Mouse (Mus musculus) spleen, adult 2 months (tissue): Measurements from ENCODE around the gene Gabra1. TPM values are rescaled to one million over a fixed set of nuclear protein-coding genes. Genes with fewer than 3 reads are reported as not detected.

Experiments used
- DNase-seq, 2 experiments: peaks; one replicate each; pipeline versions ENCODE4 v3.0.0 to v3.0.0-alpha.2; 2012 to 2021; ENCODE audit warnings: low spot score in 2 of 2, low read depth in 1 of 2
- H3K27ac ChIP-seq: fragments of 200-500 bp; 2 replicates; pipeline ENCODE4 v1.5.1; 2012; ENCODE audit warnings: low read length, inconsistent platforms; ENCODE audit not compliant: insufficient read depth
- H3K27me3 ChIP-seq: fragments of 200-500 bp; 2 replicates; pipeline ENCODE4 v1.6.1; 2012; ENCODE audit warnings: mild to moderate bottlenecking, moderate library complexity, low read length, inconsistent platforms; ENCODE audit not compliant: control insufficient read depth, insufficient read depth
- H3K36me3 ChIP-seq: fragments of 200-500 bp; 2 replicates; pipeline ENCODE4 v1.6.1; 2012; ENCODE audit warnings: mild to moderate bottlenecking, low read length, inconsistent platforms; ENCODE audit not compliant: control insufficient read depth, insufficient read depth
- H3K4me1 ChIP-seq: fragments of 200-500 bp; 2 replicates; pipeline ENCODE4 v1.6.1; 2011; ENCODE audit warnings: inconsistent platforms; ENCODE audit not compliant: control insufficient read depth, insufficient read depth, insufficient read length
- H3K4me3 ChIP-seq: fragments of 200-500 bp; 2 replicates; pipeline ENCODE4 v1.5.1; 2011; ENCODE audit warnings: mild to moderate bottlenecking, inconsistent platforms; ENCODE audit not compliant: insufficient read depth, insufficient read length; ENCODE audit errors: extremely low read depth
- CTCF ChIP-seq: fragments of 200-500 bp; IDR thresholded peaks from 2 replicates; pipeline ENCODE4 v1.5.1; 2011; ENCODE audit warnings: mild to moderate bottlenecking, inconsistent platforms; ENCODE audit not compliant: insufficient read depth, insufficient read length, insufficient replicate concordance; ENCODE audit errors: extremely low read depth
- POLR2A ChIP-seq: fragments of 200-500 bp; IDR thresholded peaks from 2 replicates; pipeline ENCODE4 v1.6.1; 2011; ENCODE audit warnings: low read depth, low read length, inconsistent platforms
- WGBS: fragments of 180-500 bp; shearing (Covaris S2); methylation state at CpG from one replicate; pipeline ENCODE4 v1.1.7; 2018; 5-methylcytosine and 5-hydroxymethylcytosine counted together
- polyA plus RNA-seq: library from polyadenylated mRNA; depleted of rRNA; stranded (reverse); fragments of >200 nt; gene quantifications from 2 replicates; pipeline ENCODE4 v1.2.3, GENCODE M21; 2012; rRNA removed

Gene Gabra1
- polyA plus RNA-seq, result not detected in 2 replicates

DNA sequence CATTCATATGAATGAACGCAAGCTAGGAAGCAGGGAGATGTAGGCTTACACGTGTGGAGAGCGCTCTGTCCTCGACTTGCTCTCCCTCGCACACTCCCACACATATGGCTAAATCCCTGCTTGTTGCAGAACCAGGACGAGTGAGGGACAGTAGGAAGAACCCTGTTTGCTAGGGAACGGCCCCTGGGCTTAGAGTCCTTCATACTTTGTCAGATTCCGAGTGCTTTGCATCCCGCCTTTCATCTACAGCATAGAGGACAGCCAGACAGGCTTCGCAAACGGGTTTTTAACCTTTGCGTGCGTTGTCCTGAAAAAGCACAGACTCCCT is at the start of gene Gabra1:
Gene Gabra1 (minus strand): TSS at position 106 of the 328 bp plus-strand sequence.
- 9% methylated on average over 13 of the region's 13 CpGs for WGBS
- Histone ChIP-seq H3K36me3 (no peaks in the 10 kb centered on the region), H3K4me3 (no peak within 1 kb of the TSS), H3K4me1 (no peaks in the 10 kb centered on the region), H3K27ac (no peak within 1 kb of the TSS), H3K27me3 (no peaks in the 10 kb centered on the region; the same call in 1 of the 2 replicates)
- no peak for DNase-seq
- TF ChIP-seq POLR2A, result no peak

DNA sequence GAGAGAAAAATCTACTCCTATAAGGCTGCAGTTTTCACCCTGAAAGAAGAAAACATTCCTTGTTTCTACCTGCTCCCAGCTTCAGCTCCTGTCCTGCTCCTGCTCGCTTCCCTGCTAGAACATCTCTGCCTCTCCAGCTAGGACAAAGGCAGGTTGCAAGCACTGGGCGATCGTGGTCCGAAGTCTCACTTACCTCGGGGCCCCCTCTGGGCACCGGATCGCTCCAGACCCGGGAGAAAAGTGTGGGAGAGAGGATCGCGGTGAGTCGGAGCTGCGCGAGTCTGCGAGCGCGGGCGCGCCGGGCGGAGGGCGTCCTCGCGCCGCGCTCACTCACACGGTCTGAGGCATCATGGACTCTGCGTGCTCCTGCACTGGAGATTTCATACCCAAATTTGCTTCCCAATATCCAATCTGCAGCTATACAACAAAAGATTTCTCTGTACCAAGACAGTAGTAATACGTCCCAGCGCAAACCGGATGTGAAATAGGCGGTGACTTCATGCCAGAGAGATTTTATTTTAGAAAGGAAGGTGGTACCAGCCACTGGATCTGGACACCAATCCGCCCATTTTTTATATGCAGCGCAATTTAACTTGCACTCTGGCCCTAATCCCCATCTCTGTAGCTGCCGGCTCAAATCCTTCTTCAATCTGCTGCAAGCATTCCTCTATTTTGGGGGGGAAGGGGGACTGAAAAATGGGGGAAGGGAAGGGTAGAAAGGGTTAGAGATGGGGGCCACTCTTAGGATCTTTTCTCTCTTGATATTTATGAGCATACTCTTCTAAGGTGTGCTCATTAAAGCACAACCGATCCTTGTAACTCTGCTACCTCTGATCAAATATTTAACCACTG is 531 bp downstream of the Gabra1 start:
- Histone ChIP-seq H3K27ac (no peak overlapping the region), H3K27me3 (no peaks in the 10 kb centered on the region; the same call in 1 of the 2 replicates), H3K36me3 (no peaks in the 10 kb centered on the region), H3K4me3 (no peak overlapping the region), H3K4me1 (no peaks in the 10 kb centered on the region)
- TF ChIP-seq POLR2A (no peak), CTCF (no peak)
- 5% methylated on average over 35 of the region's 35 CpGs for WGBS
- no peak for DNase-seq

DNA sequence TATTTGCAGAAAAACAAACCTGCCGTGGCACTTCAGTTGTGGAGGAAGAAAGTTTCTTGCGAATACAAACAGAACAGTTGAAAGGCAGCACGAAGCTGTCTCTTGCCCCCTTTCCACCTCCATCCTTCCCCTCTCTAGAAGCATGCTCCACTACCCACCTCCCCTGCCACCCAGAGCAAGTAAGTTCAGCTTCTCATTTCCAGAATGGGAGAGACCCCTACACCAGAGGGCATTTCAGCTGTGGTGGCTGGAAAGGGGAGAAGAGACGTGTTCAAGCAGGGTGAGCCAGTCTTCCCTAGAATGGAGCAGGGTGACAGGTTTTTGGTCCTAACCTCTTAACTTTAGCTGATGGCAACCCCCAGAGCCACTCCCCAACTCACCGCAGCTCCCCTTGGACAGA is 1.3 kb downstream of the Gabra1 start:
- WGBS, result 35% methylated on average over 5 of the region's 5 CpGs
- H3K4me1 ChIP-seq, result no peaks in the 10 kb centered on the region
- TF ChIP-seq POLR2A (no peak), CTCF (no peak)
- no peak for DNase-seq
- no peak overlapping the region for H3K27ac ChIP-seq
- H3K27me3 ChIP-seq, result no peaks in the 10 kb centered on the region; the same call in 1 of the 2 replicates
- H3K36me3 ChIP-seq, result no peaks in the 10 kb centered on the region
- no peak overlapping the region for H3K4me3 ChIP-seq

DNA sequence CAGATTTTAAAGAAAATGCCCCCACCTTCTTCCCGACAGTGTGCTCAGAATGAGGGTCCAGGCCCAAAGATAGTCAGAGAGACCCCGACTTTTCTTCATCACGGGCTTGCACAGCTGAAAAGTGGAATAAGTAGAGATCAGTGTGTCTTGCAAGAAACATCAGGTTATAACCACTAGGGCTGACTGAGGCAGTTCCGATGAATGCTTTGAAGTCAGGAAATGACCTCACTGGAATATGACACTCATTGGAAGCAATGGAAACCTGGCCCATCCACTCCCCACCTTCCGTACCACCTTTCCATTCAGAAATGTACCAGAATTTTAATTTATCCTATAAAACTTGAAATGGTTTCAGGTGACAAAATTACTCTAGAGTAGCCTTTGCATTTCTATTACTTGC is 3.2 kb downstream of the Gabra1 start:
- Histone ChIP-seq H3K4me1 (no peaks in the 10 kb centered on the region), H3K36me3 (no peaks in the 10 kb centered on the region), H3K27me3 (no peaks in the 10 kb centered on the region; the same call in 1 of the 2 replicates), H3K27ac (no peak overlapping the region), H3K4me3 (no peak overlapping the region)
- TF ChIP-seq POLR2A (no peak), CTCF (no peak)
- 83% methylated on average over 5 of the region's 5 CpGs for WGBS
- DNase-seq, result no peak

DNA sequence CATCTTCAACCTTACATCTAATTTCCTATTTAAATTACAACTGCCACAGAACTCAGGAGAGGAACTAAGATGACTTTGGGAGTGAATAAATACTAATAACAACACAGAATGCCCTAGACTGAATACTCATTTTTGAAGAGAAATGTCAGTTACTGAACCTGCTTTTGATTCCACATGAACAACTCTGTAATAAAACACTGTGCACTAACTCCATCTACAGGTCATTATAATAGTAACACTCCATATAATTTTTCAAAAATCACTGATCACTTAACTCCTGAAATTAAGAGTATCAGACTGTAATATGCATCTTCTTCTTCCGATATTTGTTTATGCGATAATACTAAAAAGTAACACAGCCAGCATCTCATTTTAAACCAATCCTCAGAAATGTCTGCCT is 4.4 kb downstream of the Gabra1 start:
- H3K4me1 ChIP-seq, result no peaks in the 10 kb centered on the region
- no peaks in the 10 kb centered on the region for H3K36me3 ChIP-seq
- no peak overlapping the region for H3K27ac ChIP-seq
- H3K27me3 ChIP-seq, result no peaks in the 10 kb centered on the region; the same call in 1 of the 2 replicates
- no peak overlapping the region for H3K4me3 ChIP-seq
- no peak for TF ChIP-seq POLR2A
- TF ChIP-seq CTCF, result no peak
- DNase-seq, result no peak
- WGBS, result 92% methylated on average over 2 of the region's 2 CpGs

DNA sequence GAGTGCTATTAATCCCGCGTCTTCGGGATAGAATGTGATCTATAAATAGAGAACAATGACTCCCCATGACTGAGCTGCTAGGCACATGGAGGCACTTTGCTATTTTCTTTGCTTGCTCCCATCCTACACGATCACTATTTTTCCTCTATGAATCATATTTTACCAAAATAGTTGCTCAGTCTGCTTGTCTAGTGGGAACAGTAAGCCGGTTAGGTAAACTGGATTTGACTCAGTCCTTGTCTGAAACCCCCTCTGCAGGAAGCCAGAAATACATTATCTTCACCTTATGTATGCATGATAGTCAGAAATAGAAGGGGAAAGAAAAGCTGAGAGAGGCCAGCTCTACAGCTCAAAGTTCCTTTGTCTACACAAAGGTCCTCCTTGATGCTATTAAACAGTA is 31.3 kb downstream of the Gabra1 start:
- H3K27me3 ChIP-seq, result no peaks in the 10 kb centered on the region
- H3K27ac ChIP-seq, result no peak overlapping the region
- DNase-seq, result no peak
- TF ChIP-seq CTCF (no peak), POLR2A (no peak)
- no peaks in the 10 kb centered on the region for H3K4me1 ChIP-seq
- no peaks in the 10 kb centered on the region for H3K36me3 ChIP-seq
- 84% methylated on average over 5 of the region's 5 CpGs for WGBS
- no peak overlapping the region for H3K4me3 ChIP-seq

DNA sequence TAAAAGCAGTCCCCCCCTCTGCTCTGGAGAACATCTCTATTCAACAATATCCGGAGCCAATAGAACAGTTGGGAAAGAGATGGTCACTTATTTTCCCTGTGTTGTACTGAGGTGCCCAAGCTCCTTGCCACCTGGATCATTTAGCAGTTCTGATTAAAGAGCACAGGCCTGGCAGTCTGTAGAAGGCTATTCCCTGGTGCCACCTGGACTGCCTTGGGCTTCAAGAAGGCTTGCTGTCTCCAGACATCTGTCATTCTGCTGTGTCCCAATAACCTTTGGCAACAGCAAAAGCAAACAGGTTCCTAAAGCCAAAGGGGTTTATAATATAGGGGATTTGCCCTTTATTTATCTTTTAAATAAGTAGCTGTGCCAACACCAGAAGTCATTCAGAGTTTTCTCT is 65.8 kb downstream of the Gabra1 start:
- no peak overlapping the region for H3K27ac ChIP-seq
- WGBS, result 86% methylated on average over 1 of the region's 1 CpGs
- no peaks in the 10 kb centered on the region for H3K36me3 ChIP-seq
- no peaks in the 10 kb centered on the region for H3K27me3 ChIP-seq
- no peaks in the 10 kb centered on the region for H3K4me1 ChIP-seq
- H3K4me3 ChIP-seq, result no peak overlapping the region
- TF ChIP-seq POLR2A, result no peak
- TF ChIP-seq CTCF, result no peak
- DNase-seq, result no peak
